Mouse (Mus musculus): Measurements from ENCODE around the gene Rasal2. TPM values are rescaled to one million over a fixed set of nuclear protein-coding genes. Genes with fewer than 3 reads are reported as not detected.

Rasal2 gene
- polyA plus RNA-seq, 1 experiment from 2014 or later, result 16.6 TPM

DNA sequence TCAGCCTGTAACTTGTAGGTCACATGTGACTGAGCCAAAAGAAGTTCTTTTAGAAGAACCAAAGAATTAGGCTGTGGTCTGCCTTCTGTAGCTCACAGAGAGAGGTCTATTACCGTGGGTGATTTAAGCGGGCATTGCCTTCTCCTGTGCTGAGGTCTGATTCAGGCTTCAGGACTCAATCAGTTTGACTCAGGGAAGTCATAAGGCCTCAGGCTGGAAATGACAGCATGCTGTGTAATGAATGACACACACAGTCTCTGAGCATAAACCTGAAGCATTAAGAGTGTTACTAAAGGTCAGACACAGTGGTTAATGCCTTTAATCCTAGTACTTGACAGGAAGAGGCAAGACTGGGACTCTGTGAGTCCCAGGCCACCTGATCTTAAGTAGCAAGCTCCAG is 31.7 kb downstream of the Rasal2 start:
- in situ Hi-C loops (cut with MboI; ENCODE audit: low pct_unique_long_range_greater_than_20kb), result no loop called here
- CTCF ChIA-PET, result interaction anchor here (1.1 kb wide), 1 partner anchor 14 kb away, joined by 5 read pairs; no protein-coding TSS in a partner anchor

DNA sequence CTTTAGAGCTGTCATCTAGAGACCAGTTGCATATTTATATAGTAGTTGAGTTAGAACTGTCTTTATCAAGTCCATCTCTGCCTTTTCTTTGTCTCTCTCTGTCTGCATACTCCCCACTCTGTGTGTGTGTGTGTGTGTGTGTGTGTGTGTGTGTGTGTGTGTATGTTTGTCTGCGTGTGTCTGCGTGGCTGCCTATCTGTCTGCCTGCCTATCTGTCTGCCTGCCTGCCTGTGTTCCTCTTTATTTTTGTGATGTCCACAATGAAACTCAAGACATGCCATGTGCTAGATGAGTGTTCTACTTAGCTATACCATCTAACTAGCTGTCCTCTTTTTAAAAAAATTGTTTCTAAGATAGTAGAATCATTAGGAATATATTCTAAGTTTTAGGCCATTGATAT is 42.0 kb downstream of the Rasal2 start:
- in situ Hi-C loops (cut with MboI; ENCODE audit: low pct_unique_long_range_greater_than_20kb), result loop anchor here (10.0 kb wide), 1 partner anchor 1146 kb away; no protein-coding TSS in a partner anchor
- DNase-seq (ENCODE audit: low read depth, low spot score) (no peak), ATAC-seq (no peak)
- no peaks in the 10 kb centered on the region for H3K27me3 ChIP-seq
- CTCF ChIA-PET, result interaction anchor here (1.8 kb wide), 1 partner anchor 40 kb away, joined by 5 read pairs; no protein-coding TSS in a partner anchor
- POLR2A ChIA-PET, result no interaction called here
- no peak for TF ChIP-seq CTCF (IDR thresholded peaks at IDR 0.05)

More for the DNA sequence above, 31.7 kb downstream of the Rasal2 start:
- no peaks in the 10 kb centered on the region for H3K27me3 ChIP-seq
- TF ChIP-seq CTCF (IDR thresholded peaks at IDR 0.05), result no peak
- DNase-seq (ENCODE audit: low read depth, low spot score) (peak; percentile 84), ATAC-seq (peak; percentile 99)
- POLR2A ChIA-PET, result no interaction called here

DNA sequence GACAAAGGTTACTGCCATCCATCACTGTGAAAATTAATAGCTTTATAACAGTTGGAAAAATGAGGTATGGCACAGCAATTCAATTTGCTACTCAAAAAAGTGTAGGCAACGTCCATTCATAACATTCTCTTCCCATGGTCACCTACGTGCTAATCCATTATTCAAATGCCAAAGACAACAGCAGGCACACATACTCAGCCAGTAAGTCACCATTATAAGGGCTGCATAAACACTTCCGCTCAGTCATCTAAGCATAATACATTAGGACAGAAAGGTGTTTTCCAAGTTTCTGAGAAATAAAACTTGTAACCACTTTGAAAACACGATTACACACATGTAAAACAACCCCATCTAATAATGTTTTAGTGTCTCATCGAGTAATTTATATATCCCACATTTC is 44.1 kb downstream of the Rasal2 start:
- H3K27me3 ChIP-seq, result no peaks in the 10 kb centered on the region
- no peak for TF ChIP-seq CTCF (IDR thresholded peaks at IDR 0.05)
- ATAC-seq, result peak; percentile 65
- ChIA-PET POLR2A (no interaction called here), CTCF (no interaction called here)
- in situ Hi-C loops (cut with MboI; ENCODE audit: low pct_unique_long_range_greater_than_20kb), result no loop called here
- peak; percentile 34 for DNase-seq (ENCODE audit: low read depth, low spot score)

DNA sequence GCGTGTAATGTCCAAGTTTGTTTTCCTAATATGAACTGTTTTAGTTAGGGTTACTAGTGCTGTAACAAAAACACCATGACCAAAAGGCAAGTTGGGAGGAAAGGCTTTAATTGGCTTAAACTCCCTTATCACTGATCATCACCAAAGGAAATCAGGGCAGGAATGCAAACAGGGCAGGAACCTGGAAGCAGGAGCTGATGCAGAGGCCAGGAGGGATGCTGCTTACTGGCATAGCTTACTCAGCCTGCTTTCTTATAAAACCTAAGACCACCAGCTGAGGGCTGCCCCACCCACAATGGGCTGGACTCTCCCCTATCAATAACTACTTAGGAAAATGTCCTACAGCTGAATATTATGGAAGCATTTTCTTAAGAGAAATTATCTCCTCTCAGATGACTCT is 65.7 kb downstream of the Rasal2 start:
- H3K27me3 ChIP-seq, result no peaks in the 10 kb centered on the region
- DNase-seq (ENCODE audit: low read depth, low spot score) (no peak), ATAC-seq (no peak)
- ChIA-PET POLR2A (no interaction called here), CTCF (interaction anchor here (0.9 to 1.0 kb wide), 2 partner anchors 27 to 66 kb away, joined by 3 read pairs; partner anchors contain the start of gene Rasal2)
- in situ Hi-C loops (cut with MboI; ENCODE audit: low pct_unique_long_range_greater_than_20kb), result no loop called here
- no peak for TF ChIP-seq CTCF (IDR thresholded peaks at IDR 0.05)

DNA sequence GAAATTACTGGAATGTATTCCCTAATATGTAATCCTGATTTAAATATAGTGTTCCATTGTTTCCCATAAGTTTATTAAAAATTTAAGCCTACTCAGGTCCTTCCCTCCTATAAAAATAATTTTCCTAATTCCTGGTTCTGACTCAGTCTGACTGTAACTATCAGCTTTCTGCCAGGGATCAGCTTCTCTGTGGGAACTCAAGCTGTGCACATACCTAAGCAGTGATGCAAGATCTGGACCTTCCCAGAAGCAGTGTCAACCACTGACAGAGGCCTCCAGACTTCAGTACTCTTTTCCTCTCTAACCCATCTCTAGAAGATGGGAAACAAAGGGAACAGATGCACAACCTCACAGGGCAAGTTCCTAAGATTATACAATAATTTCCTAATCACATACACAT is 68.9 kb downstream of the Rasal2 start:
- ChIA-PET CTCF (interaction anchor here (1.4 kb wide), 1 partner anchor 43 kb away, joined by 4 read pairs; no protein-coding TSS in a partner anchor), POLR2A (no interaction called here)
- no peaks in the 10 kb centered on the region for H3K27me3 ChIP-seq
- in situ Hi-C loops (cut with MboI; ENCODE audit: low pct_unique_long_range_greater_than_20kb), result no loop called here
- no peak for TF ChIP-seq CTCF (IDR thresholded peaks at IDR 0.05)
- DNase-seq (ENCODE audit: low read depth, low spot score), result peak; percentile 75
- ATAC-seq, result peak; percentile 100

DNA sequence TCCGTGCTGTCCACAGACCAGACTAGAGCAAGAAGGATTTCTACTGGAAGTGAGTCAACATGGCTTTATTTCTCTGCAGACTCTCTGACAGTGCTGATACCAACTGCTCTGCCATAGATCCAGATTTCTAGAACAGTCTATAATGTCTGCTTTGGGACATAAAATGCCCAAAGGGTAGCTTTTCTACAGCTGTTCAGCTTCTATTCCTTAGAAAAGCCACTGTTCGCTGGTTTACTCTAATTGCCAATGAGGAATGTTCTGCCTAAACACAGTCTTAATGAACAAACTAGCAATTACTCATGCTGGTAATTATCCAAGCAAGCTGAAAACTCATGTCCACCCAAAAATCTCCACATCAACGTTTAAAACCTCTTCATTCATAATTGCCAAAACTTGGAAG is 77.6 kb downstream of the Rasal2 start:
- in situ Hi-C loops (cut with MboI; ENCODE audit: low pct_unique_long_range_greater_than_20kb), result no loop called here
- CTCF ChIA-PET, result interaction anchor here (0.7 to 0.8 kb wide), 2 partner anchors 11 to 36 kb away, joined by 3 read pairs; no protein-coding TSS in a partner anchor
- DNase-seq (ENCODE audit: low read depth, low spot score), result no peak
- ATAC-seq, result no peak
- H3K27me3 ChIP-seq, result no peaks in the 10 kb centered on the region
- no peak for TF ChIP-seq CTCF (IDR thresholded peaks at IDR 0.05)
- POLR2A ChIA-PET, result no interaction called here

DNA sequence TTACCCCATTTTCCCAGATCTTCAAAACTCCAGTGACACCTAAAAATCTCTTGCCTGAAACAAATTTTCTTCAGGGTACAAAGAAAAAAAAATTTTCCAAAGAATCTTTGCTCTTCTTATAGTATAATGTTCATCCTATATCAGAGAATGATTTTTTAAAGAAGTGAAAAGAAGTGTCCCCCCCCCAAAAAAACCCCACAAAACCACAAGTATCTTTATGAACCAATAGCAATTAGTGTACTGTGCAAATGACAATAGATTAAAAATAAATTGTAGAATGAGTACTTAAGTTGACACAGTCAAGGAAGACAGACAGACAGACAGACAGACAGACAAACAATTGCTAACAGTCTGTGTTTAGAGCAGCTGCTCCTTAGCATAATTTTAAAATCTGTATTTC is 84.3 kb downstream of the Rasal2 start:
- no peak for ATAC-seq
- no peak for TF ChIP-seq CTCF (IDR thresholded peaks at IDR 0.05)
- in situ Hi-C loops (cut with MboI; ENCODE audit: low pct_unique_long_range_greater_than_20kb), result no loop called here
- POLR2A ChIA-PET, result no interaction called here
- DNase-seq (ENCODE audit: low read depth, low spot score), result no peak
- H3K27me3 ChIP-seq, result no peaks in the 10 kb centered on the region
- CTCF ChIA-PET, result no interaction called here

DNA sequence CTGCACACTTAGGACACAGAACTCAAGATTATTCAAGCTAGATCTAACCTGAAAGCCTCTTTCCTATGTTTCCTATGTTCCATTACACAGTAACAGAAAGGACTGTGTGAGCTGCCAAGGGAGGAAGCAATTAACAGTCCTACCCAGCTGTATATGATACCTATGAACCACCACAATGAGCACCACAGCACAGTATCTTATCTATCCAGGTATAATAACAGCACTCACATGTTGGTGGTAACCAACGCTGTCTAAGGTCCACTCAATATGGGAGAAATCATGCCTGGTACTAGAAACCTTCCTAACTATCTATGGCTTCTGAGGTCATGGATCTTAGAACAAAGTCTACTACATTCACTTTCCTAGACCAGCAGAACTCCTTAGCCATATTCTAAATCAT is 89.3 kb downstream of the Rasal2 start:
- ATAC-seq (no peak), DNase-seq (ENCODE audit: low read depth, low spot score) (no peak)
- no peak for TF ChIP-seq CTCF (IDR thresholded peaks at IDR 0.05)
- POLR2A ChIA-PET, result no interaction called here
- in situ Hi-C loops (cut with MboI; ENCODE audit: low pct_unique_long_range_greater_than_20kb), result no loop called here
- CTCF ChIA-PET, result interaction anchor here (3.2 kb wide), 1 partner anchor 10 kb away, joined by 10 read pairs; no protein-coding TSS in a partner anchor
- no peaks in the 10 kb centered on the region for H3K27me3 ChIP-seq

DNA sequence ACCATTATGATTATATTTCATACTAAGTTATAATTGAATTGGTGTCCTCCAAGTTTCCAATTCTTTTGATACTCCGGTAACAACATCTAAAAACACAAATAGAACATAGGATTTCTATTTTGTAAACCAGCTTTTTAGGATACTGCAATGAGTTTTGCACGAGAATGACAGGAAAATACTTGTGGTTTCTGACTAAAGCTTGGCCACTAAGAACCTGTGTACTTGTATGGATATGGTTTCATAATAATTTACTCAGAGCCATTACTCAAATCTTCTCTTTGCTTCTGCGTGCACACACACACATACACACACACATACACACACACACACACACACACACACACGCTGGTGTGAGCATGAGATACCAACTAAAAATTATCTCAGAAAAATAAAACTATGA is 93.5 kb downstream of the Rasal2 start:
- ChIA-PET POLR2A (no interaction called here), CTCF (no interaction called here)
- in situ Hi-C loops (cut with MboI; ENCODE audit: low pct_unique_long_range_greater_than_20kb), result no loop called here
- ATAC-seq (no peak), DNase-seq (ENCODE audit: low read depth, low spot score) (no peak)
- H3K27me3 ChIP-seq, result no peaks in the 10 kb centered on the region
- TF ChIP-seq CTCF (IDR thresholded peaks at IDR 0.05), result no peak

DNA sequence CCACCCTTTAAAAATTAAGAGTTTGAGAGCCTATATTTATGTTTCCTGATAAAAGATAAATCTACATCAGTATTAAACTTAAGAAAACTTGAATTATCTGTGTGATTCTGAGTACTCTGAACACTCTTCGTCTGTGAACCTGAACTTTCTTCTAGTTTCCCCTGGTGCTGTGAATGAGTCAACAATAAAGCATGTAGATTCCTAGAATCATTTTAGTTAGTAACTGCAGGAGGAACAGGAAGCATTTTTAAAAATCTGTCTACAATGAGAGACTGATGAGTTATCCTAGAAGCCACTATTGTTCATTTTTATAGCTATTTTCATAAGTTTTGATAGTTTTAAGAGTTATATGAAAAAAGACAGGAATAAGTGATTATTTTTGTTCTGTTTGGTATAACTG is 111.1 kb downstream of the Rasal2 start:
- in situ Hi-C loops (cut with MboI; ENCODE audit: low pct_unique_long_range_greater_than_20kb), result no loop called here
- ChIA-PET CTCF (interaction anchor here (0.7 to 5.0 kb wide), 2 partner anchors 26 to 145 kb away, joined by 3 to 44 read pairs; no protein-coding TSS in a partner anchor), POLR2A (no interaction called here)
- no peaks in the 10 kb centered on the region for H3K27me3 ChIP-seq
- no peak for DNase-seq (ENCODE audit: low read depth, low spot score)
- ATAC-seq, result no peak
- TF ChIP-seq CTCF (IDR thresholded peaks at IDR 0.05), result no peak

DNA sequence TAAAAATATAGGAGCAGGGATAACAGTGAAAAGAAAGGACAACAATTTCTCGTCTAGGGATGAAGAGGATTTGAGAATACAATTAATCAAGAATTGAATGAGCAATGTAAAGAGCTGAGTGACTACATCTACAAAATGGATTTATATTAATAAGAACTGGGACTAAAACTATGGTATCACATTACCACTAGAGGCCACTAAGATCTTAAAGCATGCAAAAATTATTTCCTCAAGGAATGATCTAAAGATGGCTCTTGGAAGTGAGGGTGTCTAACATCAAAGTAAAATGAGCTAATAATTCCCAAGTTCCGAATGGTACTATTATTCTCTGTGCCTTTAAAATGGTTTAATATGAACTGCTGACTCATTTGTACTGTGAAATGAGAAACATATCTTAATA is 112.8 kb downstream of the Rasal2 start:
- no peak for DNase-seq (ENCODE audit: low read depth, low spot score)
- peak; percentile 33 for TF ChIP-seq CTCF (IDR thresholded peaks at IDR 0.05)
- CTCF ChIA-PET, result interaction anchor here (0.7 to 5.0 kb wide), 19 partner anchors 10 to 238 kb away, joined by 3 to 44 read pairs (median 4); partner anchors contain the start of gene Sec16b
- H3K27me3 ChIP-seq, result no peaks in the 10 kb centered on the region
- in situ Hi-C loops (cut with MboI; ENCODE audit: low pct_unique_long_range_greater_than_20kb), result loop anchor here (5.0 to 10.0 kb wide), 3 partner anchors 113 to 238 kb away; partner anchors contain the start of gene Rasal2
- POLR2A ChIA-PET, result no interaction called here
- no peak for ATAC-seq

DNA sequence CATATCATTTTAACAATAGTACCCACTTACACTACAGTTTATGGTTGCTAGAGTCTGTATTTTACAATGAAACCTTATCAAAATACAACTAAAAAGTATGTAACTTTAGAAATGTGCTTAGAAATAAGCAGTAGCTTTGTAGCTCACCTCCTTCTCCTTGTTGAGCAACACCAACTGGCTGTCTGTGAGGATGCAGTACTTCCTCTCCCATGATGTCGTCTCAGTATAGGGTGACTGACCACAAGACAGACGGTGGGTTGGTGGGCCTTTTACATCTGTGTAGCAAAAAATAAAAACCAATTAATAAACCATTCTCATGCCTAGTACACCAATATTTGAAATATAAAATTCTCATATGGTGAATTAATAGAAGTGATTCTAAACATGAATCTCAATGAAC is 113.4 kb downstream of the Rasal2 start:
- no peak for TF ChIP-seq CTCF (IDR thresholded peaks at IDR 0.05)
- ChIA-PET CTCF (interaction anchor here (0.8 to 5.0 kb wide), 14 partner anchors 10 to 238 kb away, joined by 3 to 44 read pairs (median 6); partner anchors contain the start of gene Sec16b), POLR2A (no interaction called here)
- ATAC-seq (no peak), DNase-seq (ENCODE audit: low read depth, low spot score) (no peak)
- H3K27me3 ChIP-seq, result no peaks in the 10 kb centered on the region
- in situ Hi-C loops (cut with MboI; ENCODE audit: low pct_unique_long_range_greater_than_20kb), result loop anchor here (5.0 to 10.0 kb wide), 3 partner anchors 113 to 238 kb away; partner anchors contain the start of gene Rasal2

Data from Patski (cell line).